Mouse (Mus musculus) lung, postnatal 0 days (tissue): ENCODE results near the gene Mrps25.

ENCODE experiments used
- CTCF ChIP-seq: IDR thresholded peaks from 2 replicates; pipeline ENCODE4 v1.5.1; 2016; ENCODE audit warnings: antibody characterized with exemption, mild to moderate bottlenecking
- EP300 ChIP-seq: IDR thresholded peaks from 2 replicates; pipeline ENCODE4 v1.6.1; 2016; ENCODE audit warnings: antibody characterized with exemption, mild to moderate bottlenecking, control low read depth

- TF ChIP-seq EP300 (no peak), CTCF (no peak)
Measured at GRCm38 (mm10) chr6:92221604-92222003, 37.8 kb upstream of the Mrps25 start.
